Mouse (Mus musculus) 3T3-L1 (cell line): ENCODE measurements around the gene Gas8.
A peak's percentile ranks its signal among the peaks of the same experiment; 100 is the strongest.
"Not testable (repeated sequence)": the region's sequence is repeated elsewhere in the genome, so short reads cannot be mapped to it uniquely, and the experiment has no call there.

ENCODE experiments used
- DNase-seq: peaks from one replicate; pipeline ENCODE4 v3.0.0-alpha.2; 2015; ENCODE audit warnings: low read depth, low spot score

Gene Gas8

DNA sequence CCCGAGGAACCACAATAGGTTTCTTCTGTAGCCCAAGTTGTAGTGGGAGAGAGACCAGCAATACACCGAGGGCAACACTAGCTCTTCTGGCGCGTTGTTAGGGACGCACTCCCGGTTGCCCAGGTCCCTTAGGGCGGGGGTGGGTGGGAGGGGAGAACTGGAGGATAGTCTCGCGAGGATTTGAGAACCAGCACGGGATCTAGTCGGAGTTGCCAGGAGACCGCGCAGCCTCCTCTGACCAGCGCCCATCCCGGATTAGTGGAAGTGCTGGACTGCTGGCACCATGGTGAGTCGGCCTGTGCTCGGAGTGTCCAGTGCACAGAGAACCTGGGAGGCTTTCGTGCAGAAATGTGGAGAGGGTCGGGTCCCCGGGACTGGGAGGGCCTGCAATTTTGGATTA is at the start of gene Gas8:
Gas8 (plus strand) TSS at position 168 of the 400 bp plus-strand sequence.
- DNase-seq: peak; percentile 95

DNA sequence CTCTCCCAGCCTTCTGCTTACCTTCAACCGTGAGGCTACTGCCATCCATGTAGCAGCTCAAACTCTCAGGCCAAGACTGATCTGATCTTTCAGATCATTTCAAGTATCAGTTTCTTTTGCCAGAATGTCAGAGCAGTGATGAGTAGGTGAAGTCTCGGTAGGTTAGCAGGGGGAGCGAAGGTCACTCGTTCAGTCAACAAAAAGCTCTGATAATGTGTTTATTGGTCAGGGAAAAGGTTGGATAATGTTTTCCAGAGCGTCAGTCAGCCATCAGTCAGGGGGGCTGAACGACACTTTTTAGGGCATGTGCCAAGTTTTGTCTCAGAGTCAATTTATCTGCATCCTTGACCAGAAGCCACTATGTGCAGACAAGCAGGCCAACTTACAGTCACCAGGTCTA is 45.6 kb upstream of the Gas8 start:
- DNase-seq: not testable (repeated sequence)

DNA sequence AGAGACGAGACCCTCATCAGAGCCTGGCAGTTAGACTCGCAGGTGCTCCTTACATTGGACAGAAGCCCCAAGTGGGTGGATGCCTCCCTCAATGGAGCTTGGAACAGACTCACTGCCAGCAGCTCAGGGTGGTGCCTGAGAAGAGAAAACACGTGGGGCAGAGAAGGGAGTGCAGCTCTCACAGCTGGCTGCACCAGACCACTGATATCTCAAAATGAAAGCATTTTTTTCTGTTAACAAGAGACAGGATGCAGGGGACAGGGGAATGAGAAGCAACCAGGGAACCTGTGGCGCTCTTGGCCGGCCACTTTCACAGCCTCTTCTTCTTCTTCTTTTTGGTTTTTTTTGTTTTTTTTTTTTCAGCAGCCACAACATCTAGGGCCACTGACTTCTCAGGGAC is 44.1 kb upstream of the Gas8 start:
- DNase-seq: not testable (repeated sequence)

DNA sequence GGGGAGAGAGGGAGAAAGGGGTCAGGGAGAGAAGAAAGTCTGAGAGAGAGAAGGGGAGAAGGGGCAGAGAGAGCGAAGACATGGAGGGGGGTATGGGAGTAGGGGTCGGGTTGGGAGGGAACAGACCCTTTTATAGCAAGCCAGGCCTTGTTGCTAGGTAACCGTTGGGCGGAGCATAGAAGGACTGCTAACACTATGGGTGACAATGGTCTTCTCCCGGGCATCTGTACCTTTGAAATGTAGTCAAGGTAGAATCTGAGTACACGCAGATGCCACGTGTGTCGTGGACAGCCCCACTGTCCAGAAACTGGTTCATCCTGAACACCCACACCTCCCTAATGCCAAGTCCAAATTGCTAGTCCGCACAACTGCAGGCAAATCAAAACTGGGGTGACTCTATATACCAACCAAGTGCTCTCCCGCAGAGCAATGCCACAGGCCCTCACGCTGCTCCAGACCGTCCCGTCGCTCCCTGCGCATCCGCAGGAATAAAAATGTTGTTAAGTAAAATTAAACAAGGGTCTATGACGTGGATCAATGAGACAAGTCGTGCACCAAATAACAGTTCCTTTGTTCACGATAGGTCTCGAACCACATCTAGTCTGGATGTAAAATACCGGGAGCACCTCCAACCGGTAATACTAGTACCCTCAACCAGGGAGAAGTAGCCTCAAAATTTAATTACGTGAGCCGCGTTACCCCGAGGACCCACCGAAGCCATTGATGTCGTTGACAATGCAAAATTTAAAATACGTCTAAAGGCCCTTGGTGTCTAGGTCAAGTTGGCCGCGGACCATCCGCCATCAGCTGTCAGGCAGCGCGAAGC is 41.5 kb upstream of the Gas8 start:
- DNase-seq: peak; percentile 29

DNA sequence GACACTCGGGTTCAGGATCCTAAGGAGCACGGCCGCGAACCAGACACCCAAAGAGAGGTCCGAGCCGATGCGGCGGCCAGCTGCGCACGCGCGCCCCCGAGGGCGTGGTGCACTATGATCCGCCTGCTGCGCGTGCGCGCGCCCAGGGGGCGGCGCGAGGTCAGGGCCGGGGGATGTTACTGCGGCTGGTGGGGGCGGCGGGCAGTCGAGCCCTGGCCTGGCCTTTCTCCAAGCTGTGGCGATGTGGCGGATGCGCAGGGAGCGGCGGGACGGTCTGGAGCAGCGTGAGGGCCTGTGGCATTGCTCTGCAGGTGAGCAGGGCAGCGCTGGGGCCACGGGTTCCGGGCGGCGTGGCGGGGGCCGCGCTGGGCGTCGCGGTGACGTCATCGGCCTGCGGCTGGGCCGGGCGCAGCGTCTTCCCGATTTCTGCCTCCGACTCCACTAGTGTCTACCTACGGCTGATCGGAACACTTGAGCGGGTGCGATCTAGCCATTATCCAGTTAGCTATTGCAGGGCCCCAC is 40.8 kb upstream of the Gas8 start, which contains the start of gene Afg3l1:
Afg3l1 (plus strand) TSS at position 167 of the 522 bp plus-strand sequence.
- DNase-seq: peak; percentile 76

GRCm38 (mm10) chr8:123478456-123479218 is 40.0 kb upstream of the Gas8 start:
- peak; percentile 42 for DNase-seq

GRCm38 (mm10) chr8:123482627-123483026 is 36.0 kb upstream of the Gas8 start:
- peak; percentile 27 for DNase-seq

GRCm38 (mm10) chr8:123491280-123492075 is 27.2 kb upstream of the Gas8 start:
- no peak for DNase-seq

- DNase-seq: no peak
Observed at GRCm38 (mm10) chr8:123492898-123493297, 25.7 kb upstream of the Gas8 start.

DNA sequence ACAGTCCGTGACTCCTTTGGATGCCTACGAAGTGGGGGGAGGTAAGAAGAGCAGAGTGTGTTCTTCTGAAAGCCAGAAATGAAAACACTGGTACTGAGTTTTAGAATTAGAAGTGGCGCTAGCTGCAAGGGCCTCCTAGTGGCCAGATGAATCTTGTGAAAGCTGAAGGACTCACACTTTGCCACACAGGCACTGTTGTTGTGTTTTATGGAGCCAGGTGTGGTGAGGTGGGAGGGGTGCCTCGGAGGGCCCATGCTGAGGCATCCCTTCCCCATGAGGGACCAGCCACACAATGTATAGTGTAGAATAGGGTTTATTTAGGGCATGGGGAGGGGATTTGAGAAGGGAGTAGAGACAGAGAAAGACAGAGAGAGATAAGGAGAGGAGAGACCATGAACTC is 20.9 kb upstream of the Gas8 start:
- DNase-seq: no peak

- DNase-seq: no peak
Observed at GRCm38 (mm10) chr8:123498963-123499362, 19.7 kb upstream of the Gas8 start.

GRCm38 (mm10) chr8:123499556-123499955 is 19.1 kb upstream of the Gas8 start:
- DNase-seq: no peak

DNA sequence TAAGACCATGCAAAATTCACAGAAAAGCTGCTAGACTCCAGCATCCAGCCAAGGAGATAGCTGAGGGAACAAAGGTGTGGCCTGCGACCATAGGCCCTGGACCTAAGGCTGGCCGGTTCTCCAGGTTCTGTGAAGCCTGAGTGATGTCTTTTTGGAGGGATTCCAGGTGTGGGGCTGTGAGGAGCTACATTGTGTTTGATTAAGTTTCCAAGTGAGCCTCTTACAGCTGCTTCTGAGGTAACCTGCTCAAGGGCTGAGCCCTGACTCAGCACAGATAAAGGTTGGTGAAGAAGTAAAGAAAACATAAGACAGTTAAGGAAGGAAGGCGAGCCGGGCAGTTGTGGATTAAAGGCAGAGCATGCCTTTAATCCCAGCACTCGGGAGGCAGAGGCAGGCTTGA is 16.4 kb upstream of the Gas8 start:
- DNase-seq: no peak

GRCm38 (mm10) chr8:123503801-123504467 is 14.7 kb upstream of the Gas8 start:
- DNase-seq: no peak

GRCm38 (mm10) chr8:123504591-123505195 is 13.9 kb upstream of the Gas8 start:
- no peak for DNase-seq

GRCm38 (mm10) chr8:123505267-123505666 is 13.4 kb upstream of the Gas8 start:
- DNase-seq: no peak

GRCm38 (mm10) chr8:123505695-123506094 is 12.9 kb upstream of the Gas8 start:
- no peak for DNase-seq

DNA sequence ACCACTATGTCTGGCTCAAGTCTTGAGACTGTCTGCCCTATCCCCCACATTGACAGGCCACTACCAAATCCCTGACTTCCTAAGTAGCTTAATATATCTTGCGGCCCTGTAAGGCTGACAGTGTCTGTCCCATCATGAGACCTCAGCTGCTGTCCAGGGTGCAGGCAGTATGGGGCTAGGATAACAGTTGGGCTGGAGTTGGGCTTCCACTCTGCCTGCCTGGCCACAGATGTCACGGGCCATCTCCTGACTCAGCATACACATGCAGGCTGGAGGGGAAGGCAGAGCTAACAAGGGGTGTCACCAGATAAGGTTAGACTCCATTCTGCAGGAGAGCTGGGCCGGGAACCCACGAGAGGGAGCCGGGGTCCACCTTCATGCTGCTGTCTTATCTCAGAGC is 11.5 kb upstream of the Gas8 start:
- no peak for DNase-seq

DNA sequence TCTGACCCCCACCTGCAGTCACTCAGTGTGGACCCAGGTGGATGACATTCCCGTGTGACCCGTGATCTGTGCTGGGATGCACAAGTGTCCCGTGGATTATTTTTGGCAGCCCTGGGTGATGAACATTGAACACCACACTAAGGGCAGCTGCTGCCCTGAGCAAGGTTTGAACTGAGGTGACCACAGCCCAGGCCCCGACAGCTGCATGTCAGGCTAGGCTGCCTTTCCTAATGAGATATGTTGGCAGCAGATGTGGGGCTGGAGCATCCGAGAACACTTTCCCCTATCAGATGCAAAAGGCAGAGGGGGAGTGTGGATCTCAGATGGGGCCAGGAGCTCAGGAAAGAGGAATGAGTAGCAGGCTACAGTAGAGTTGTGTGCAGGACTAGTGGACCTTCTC is 7.8 kb upstream of the Gas8 start:
- no peak for DNase-seq

GRCm38 (mm10) chr8:123514136-123514535 is 4.5 kb upstream of the Gas8 start:
- DNase-seq: no peak
